ENCODE assay signal across 9 mouse cellular contexts in genomic region chr7:119186374-119186773, GRCm38 (mm10). TPM values are rescaled to one million over a fixed set of nuclear protein-coding genes. Genes with fewer than 3 reads are reported as not detected.
DNase-seq lines count a peak whose midpoint lies in the region; ATAC-seq and TF ChIP-seq lines count a peak whose summit lies in the region.
"Had no signal": no experiment of that assay in that cellular context is flagged by ENCODE, and none has a peak within 500 bp of the region (broad histone marks: within the 10 kb centered on the region; RNA-seq: fewer than 3 reads in every experiment).

No protein-coding gene starts in this region.

- H3K27ac ChIP-seq in kidney, adult 2 months (ENCODE audit: insufficient read depth, low read depth, low read length): no peak overlapping the region
- H3K27ac ChIP-seq in kidney, embryonic 15.5 days: no peak overlapping the region
- H3K27ac ChIP-seq: limb, embryonic 15.5 days had no signal

- no peaks in the 10 kb centered on the region for H3K4me1 ChIP-seq in kidney, adult 2 months (ENCODE audit: control insufficient read depth, insufficient read depth, low read length)
- H3K4me1 ChIP-seq in kidney, embryonic 15.5 days: peaks cover 13% of the 10 kb centered on the region

- no peaks in the 10 kb centered on the region for H3K27me3 ChIP-seq in kidney, adult 2 months (replicated peaks; ENCODE audit: control insufficient read depth, insufficient read depth, low read length)
- H3K27me3 ChIP-seq in kidney, embryonic 15.5 days: peaks cover 57% of the 10 kb centered on the region

- H3K9ac ChIP-seq in kidney, embryonic 15.5 days: no peak overlapping the region
- H3K9ac ChIP-seq: limb, embryonic 15.5 days had no signal

- no peak overlapping the region for H3K4me2 ChIP-seq in kidney, embryonic 15.5 days
- H3K4me2 ChIP-seq: limb, embryonic 15.5 days had no signal

- H3K9me3 ChIP-seq in kidney, embryonic 15.5 days (replicated peaks): no peaks in the 10 kb centered on the region
- H3K9me3 ChIP-seq: limb, embryonic 15.5 days had no signal

- intact Hi-C loops in left cerebral cortex, postnatal 25 days (cut with DNase I): loop anchor here (2.0 kb wide), 1 partner anchor 240 kb away; no protein-coding TSS in a partner anchor

- no peaks in the 10 kb centered on the region for H3K36me3 ChIP-seq in kidney, adult 2 months (ENCODE audit: control insufficient read depth, insufficient read depth, low read length)
- H3K36me3 ChIP-seq in kidney, embryonic 15.5 days: no peaks in the 10 kb centered on the region
- H3K36me3 ChIP-seq: limb, embryonic 15.5 days had no signal

- TF ChIP-seq POLR2A in kidney, adult 2 months (IDR thresholded peaks at IDR 0.05; ENCODE audit: low read depth, low read length): no peak

- H3K4me3 ChIP-seq in kidney, adult 2 months (ENCODE audit: insufficient read depth, low read depth, low read length): no peak overlapping the region
- H3K4me3 ChIP-seq in kidney, embryonic 15.5 days (replicated peaks): no peak overlapping the region
- H3K4me3 ChIP-seq: limb, embryonic 15.5 days had no signal

- peak; percentile 23 for DNase-seq in kidney, adult 2 months
- peak; percentile 54 for DNase-seq in adrenal gland, postnatal 25 days
- peak; percentile 35 to 67 for DNase-seq in frontal cortex, postnatal 36 days (ENCODE audit: low spot score in 2 of 2)
- peak; percentile 54 to 59 for DNase-seq in left cerebral cortex, postnatal 25 days (ENCODE audit: low spot score in 2 of 2)
- peak; percentile 12 to 18 for DNase-seq in right cerebral cortex, postnatal 36 days (ENCODE audit: low spot score in 2 of 2)
- no peak for DNase-seq in thymus, postnatal 0 days (ENCODE audit: low spot score)

- peak; percentile 57 for TF ChIP-seq CTCF in kidney, adult 2 months (conservative IDR thresholded peaks at IDR 0.05; ENCODE audit: insufficient read depth, insufficient read length, low read depth, low read length)

- no peak for ATAC-seq in kidney, embryonic 15.5 days (replicated peaks; ENCODE audit: low FRiP score)
- ATAC-seq in erythroblast, adult 5-6 weeks (replicated peaks; ENCODE audit: low FRiP score, poor library complexity, severe bottlenecking): no peak

- 14% methylated on average over 11 of the region's 11 CpGs for WGBS in kidney, adult 2 months
- 15% methylated on average over 11 of the region's 11 CpGs for WGBS in kidney, embryonic 15.5 days

RNA-seq across cellular contexts. Expression of gene Gpr139, which starts 2.0 kb away (rescaled TPM):
- not detected in 2 replicates for polyA plus RNA-seq in kidney, adult 2 months (2012; rRNA removed)
- polyA plus RNA-seq in kidney, embryonic 15.5 days (2015; fragmentation: Nextera tagmentation; extraction: Ambion mirVana): 0.34 TPM in 1 of 2 replicates, not detected in the other
- total RNA-seq in adrenal gland, postnatal 25 days (2021): not detected in 2 replicates
- 1 to 10 TPM in 1 of 2 experiments, under 1 TPM in 1; 0.46 to 1.3 TPM for total RNA-seq in left cerebral cortex, postnatal 25 days (2021)
- polyA plus RNA-seq in thymus, postnatal 0 days (2015; fragmentation: Nextera tagmentation; extraction: Ambion mirVana): not detected in 2 replicates
- total RNA-seq in erythroblast, adult 5-6 weeks (2015; ENCODE audit: low replicate concordance): not detected in 2 replicates
- not detected in 2 replicates for total RNA-seq in erythroblast, adult 5-6 weeks (2017; ENCODE audit: low replicate concordance)
- polyA plus RNA-seq: limb, embryonic 15.5 days had no signal
